Mouse (Mus musculus) erythroid progenitor cell, adult 5-6 weeks (primary cell): Measurements from ENCODE around the gene Btbd7. TPM values are rescaled to one million over a fixed set of nuclear protein-coding genes. Genes with fewer than 3 reads are reported as not detected.
A peak's percentile ranks its signal among the peaks of the same experiment; 100 is the strongest.

ENCODE experiments used
- ATAC-seq: replicated peaks from 2 replicates; pipeline ENCODE4 v1.8.0; 2016; ENCODE audit warnings: moderate number of reproducible peaks, mild to moderate bottlenecking, moderate TSS enrichment, inconsistent platforms; ENCODE audit not compliant: poor library complexity, low FRiP score, severe bottlenecking
- total RNA-seq, 2 experiments: library from RNA; stranded (forward) in 1 of 2; stranded (reverse) in 1 of 2; fragments of 150-400 nt in 1 of 2; fragments of 186-747, 209-891 nt in 1 of 2; gene quantifications; 2 replicates each; pipeline versions ENCODE4 v1.2.3 to v1.2.4; 2015 to 2017; ENCODE audit warnings: low replicate concordance in 2 of 2

The Btbd7 gene
- total RNA-seq, 2 experiments from 2014 or later, result 41.5 to 42.5 TPM

DNA sequence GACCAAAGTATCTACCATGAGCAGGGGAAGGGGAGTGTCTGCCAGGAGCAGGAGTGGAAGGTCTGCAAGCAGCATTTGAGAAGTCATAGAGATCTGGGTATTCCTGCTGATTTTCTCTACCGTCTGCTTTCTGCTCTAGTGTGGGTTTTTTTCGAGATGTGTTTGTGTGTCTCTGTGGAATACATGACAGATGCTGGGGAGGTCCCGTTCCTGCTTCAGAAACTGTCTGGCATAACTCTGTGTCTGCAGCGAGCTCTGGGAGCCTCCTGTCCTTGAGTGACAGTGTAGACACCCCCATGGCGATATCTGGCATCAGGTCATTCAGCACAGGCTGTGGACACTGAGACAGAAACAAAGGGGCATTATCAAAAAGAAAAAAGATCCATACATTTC lies 92.7 kb downstream of the Btbd7 start:
- ATAC-seq, result no peak

DNA sequence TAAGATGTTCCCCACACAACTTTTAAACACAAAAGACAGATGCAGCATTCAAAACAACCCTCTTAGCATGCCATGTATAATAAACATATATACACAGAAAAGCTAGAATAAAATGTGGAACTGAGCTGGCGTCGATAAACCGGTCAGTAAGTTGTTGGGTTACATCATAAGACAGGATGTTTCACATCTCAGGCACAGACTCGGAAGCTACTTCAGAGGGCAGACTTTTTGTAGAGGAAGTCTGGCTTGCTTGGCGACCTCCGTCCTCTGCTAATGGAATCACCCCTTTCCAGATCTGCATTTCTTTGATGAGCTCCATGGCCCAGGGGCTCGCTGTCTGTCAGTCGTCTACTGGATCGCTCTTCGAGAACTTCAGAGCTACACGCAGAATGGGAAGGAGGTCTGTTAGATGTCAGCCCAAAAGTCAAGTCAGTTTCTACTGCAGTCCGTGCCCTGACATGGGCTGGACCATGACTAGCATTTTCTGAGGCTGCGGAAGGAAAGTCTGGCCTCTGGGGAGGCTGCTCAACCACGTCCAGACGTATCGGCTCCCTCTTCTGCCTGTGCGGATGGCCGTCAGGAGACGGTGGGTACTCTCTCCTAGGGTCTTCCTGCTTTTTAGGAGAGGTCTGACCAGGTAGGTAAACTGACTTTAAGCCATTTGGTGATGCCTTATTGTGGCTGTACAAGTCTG lies 93.2 kb downstream of the Btbd7 start:
- 0 out of 2 replicates have a peak, but pooled peaks have one; percentile 39 for ATAC-seq

DNA sequence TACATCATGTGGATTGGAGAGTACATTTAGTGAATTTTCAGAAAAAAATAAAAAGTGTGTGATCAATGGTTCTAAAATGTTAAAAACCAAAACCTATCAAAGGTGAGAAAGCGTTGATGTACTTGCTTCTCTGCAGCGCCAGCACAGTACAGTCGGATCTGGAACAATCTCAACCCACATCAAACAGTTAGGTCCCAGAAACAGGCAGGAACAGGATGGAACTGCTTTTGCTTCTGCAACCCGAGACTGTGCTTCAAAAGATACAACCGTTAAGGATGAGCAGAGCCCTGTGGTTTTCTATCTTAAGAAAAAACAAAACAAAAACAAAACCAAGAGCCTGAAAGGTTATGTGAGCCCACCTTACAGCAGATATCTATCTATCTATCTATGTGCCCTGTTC lies 95.4 kb downstream of the Btbd7 start:
- ATAC-seq, result no peak

DNA sequence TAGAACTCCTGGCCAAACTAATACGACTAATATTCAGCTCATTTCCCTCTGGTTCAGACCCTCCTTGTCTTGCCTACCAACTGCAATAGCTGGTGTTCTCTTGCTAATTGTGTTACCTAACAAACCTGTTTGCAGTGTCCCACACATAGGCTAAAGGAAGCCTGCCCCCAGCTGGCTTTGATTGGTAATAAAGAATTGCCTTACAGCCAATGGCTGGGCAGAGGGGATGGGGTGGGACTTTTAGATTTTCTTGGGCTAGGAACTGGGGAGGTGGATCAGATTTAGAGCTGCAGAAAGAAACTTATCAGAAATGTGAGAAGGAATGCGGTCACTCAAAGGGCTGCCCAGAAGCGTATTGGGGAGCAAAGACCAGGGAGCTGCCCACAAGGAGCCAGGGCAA lies 98.8 kb downstream of the Btbd7 start:
- ATAC-seq, result no peak

DNA sequence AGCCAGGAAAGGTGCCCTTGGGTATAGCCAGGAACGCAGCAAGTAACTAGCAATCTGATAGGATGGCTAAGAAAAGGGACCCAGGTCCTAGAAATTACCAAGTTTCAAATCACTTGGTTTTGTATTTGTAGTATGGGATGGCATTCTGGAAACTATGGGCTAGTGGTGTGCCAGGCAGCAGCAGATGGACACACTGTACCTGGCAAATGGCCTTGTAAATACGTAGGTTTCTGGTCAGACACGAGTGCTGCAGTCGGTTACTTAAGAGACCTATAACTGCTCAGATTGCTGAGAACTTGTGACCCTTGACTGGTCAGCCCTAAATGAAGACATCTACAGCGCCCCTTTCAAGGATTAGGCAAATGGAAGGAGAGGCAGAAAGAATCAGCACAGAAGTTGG lies 100.1 kb downstream of the Btbd7 start:
- ATAC-seq, result no peak

DNA sequence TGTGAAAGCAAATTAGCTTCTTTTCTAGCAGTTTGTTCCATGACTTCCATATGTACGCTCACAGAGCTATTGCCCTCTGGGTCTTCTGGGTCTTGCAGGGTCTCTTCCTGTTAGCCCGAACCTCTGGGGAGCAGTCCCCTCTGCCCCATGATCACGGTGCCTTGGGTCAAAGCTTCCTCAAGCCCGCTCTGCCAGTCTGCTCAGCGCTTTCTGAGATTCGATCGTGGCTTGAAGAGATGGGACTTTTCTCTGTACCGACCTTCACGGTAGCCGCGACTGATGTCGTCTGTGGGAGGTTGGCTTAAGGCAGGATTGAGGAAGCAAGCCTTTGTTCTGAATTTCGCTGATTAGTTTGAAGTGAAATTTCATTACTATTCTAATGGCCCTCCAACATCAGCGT lies 102.2 kb downstream of the Btbd7 start:
- ATAC-seq, result no peak

DNA sequence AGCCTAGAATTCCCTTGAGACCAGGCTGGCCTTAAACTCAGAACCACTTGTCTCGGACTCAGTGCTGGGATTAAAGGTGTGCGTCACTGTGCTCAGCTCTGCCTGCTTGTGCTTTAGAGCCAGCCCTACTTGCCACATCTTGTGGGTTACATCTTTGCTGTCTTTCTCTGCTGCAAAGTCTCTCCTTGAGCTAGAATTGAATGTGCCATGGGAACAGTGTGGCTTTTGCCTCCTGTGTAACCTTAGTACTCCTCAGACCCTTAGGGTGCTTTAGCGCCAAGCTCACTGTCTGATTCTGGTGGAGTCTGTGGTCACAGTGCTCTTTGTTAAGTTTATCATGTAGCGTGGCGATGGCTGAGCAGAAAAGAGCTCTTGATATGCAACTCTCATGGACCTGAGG lies 105.6 kb downstream of the Btbd7 start:
- ATAC-seq, result no peak

DNA sequence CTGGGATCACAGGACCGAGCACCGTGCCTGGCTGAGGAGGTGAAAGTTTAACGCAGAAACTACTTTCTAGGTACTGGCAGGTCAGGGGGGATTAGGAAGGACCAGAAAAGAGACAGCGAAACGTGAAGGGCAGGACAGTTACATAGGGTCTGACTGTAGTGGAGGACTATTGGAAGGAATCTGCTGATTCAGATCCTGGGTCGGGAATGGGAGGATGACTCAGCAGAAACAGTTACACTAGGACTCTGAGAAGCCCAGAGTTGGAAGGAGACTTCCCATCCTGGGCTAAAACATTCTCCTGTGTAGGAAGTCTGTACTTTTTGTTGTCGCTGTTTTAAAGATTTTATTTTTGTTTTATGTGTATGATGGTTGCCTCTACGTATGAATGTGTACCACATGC lies 106.7 kb downstream of the Btbd7 start:
- no peak for ATAC-seq

DNA sequence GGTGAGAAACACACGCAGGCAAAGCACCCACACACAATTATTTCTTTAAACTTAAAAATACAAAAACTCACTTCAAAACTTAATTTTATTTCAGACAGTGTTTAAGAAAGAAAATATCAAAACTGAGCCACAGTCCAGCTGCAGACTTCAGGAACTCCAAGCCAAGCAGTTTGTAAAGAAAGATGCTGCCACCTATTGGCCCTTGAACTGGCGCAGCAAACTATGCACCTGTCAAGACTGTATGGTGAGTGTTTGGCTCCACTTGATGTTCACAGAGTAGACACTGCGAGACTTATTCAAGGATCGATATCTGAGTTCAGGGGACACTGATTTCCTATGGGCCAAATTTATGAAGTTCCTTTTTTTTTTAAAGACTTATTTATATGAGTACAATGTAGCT lies 109.3 kb downstream of the Btbd7 start:
- no peak for ATAC-seq

DNA sequence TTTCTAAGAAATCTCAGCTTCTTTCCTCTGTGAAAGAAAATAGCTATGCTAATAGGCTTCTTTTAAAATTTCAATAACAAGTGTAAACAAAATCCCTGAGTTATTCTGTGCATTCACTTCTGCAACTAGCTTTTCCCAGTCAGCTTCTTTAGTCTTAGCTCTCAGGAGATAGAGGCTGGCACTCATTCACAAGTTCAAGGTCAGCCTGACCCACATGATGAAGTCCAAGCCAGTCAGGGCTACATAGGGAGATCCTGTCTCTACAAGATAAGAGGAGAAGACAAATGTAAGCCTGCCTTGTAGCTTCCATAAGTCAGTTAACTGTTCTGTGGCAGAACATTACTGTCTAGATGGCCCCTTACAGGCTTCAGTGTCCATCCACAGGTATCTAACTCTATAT lies 114.6 kb downstream of the Btbd7 start:
- no peak for ATAC-seq

DNA sequence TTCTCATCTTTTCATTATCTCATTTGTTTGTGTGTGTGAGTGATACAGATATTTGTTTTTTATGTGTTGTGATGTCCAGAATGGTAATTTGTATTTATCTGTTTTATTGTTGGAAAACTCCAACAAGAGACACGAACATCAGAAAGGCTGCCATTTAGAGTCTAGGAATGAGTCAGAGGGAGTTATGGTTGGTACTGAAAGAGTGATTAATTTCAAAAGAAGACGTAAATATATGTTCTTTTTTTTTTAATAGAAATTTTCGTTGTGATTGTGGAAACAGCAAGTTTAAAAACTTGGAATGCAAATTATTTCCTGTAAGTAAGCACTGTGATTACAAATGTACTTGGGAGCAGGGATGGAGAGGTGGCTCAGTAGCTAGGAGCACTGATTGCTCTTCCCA lies 116.6 kb downstream of the Btbd7 start:
- ATAC-seq, result no peak

DNA sequence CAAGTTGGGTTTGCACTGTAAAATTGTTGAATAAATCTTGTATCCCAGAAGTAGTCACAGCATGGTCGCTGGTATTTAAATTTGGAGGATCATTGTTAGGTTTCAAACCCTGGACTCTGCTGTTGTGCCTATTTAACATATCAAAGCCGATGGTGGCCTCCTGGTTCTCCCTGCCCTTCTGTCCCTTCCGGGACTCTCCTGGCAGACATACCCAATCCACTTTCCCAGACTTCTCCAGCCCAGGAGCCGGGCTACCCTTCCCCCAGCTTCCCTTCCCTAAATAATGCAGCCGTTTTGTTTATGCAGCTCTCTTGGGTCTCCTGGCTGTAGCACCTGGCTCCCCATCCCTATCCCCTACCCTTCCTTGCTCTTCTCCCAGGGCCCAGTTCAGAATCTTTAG lies 119.3 kb downstream of the Btbd7 start:
- ATAC-seq, result no peak

DNA sequence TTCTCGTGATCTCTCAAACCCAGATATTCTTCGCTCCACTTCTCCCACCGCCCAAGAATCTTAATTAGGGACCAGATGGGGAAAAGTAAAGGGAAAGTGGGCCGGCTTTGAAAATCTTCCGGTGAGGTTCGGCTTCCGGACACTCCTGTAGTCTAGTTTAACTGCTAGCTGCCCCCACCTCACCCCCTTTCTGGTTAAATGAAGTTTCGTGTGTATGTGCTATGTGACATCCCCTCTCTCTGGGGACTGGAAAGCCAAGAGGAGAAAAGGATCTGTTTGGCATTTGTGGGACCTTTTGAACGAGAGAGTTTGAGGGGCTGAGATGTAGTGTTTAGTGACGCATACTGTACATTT lies 119.9 kb downstream of the Btbd7 start, which contains the start of gene Gm20604:
Gm20604 (minus strand) TSS at position 270 of the 354 bp plus-strand sequence.
- ATAC-seq, result no peak

DNA sequence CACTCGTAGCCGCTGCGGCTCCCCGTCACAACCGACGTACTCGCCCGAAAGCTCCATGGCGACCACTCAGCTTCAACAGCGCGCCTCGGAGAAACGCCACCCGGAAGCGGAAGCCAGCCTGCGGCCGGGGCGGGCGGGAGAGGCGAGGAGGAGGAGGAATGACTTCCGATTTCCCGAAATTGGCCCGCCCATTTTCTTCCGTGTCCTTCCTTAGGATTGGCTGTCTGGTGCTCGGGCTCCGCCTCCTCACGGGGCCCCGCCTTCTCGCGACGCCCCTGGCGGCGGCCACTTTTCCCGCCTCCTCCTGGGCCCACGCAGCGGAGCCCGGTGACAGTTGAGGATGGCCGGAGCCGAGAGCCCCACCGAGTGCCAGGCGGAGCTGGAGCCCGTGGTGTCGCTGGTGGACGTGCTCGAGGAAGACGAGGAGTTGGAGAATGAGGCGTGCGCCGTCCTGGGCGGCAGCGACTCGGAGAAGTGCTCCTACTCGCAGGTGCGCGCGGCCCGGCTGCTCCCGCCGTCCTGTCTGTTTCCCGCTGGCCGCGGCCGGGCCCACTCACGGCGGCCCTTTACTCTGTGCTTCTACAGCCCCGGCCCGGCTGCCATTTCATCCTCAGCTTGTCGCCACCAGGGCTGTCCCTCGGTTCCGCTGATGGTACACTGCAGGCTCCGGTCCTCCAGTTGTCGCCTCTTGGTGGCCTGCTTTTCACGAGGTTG lies 120.4 kb downstream of the Btbd7 start, which contains the start of the genes Gm28051, Gon7 and Ubr7:
Gm28051 (minus strand) TSS at position 77 of the 714 bp plus-strand sequence.
Gon7 (minus strand) TSS at position 115 of the 714 bp plus-strand sequence.
Ubr7 (plus strand) TSS at position 279 of the 714 bp plus-strand sequence.
- peak; percentile 98 for ATAC-seq

DNA sequence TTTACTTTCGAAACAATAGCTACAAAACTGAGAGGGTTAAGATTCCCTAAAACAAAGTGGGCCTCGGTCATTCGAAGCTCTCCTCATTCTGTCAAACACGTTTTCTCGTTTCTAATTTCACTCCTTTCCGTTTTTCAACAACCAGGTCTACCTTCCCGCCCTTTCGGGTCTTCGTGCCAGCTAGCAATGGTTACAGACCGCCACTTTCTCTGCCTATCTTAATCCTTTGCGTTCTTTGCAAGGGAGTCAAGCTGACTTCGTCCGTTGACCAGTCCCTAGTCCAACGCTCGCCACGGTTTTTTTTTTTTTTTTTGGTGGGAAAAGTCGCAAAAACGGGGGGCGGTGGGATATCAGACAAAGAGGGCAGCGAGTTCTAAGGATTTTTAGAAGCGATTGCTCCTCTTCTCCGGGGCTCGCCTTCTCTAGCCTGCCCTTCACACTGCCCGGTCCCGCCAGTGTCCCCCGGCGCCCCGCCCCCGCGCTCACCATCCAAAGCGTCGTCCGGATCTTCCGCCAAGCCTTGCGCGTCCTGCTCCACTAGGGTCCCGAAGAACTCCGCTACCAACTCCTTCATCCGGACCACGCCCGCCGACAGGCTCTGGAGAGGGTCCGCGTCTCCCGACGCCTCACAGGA lies 121.1 kb downstream of the Btbd7 start:
- peak; percentile 77 for ATAC-seq

DNA sequence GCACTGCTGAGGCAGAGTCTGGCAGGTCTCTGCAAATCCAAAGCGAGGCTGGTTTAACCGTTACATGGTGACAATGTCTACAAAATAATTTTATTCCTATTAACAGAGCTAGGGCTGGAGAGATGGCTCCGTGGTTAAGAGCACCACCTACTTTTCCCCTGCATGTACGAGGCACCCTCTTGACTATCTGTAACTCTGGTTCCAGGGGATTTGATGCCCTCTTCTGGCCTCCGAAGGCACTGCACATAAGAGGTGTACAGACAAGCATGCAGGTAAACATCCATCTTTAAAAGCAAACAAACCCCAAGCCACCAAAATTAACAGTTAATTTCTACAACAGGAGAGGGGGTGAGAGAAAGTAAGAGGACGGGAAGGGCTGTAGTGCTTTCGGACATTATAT lies 122.0 kb downstream of the Btbd7 start:
- no peak for ATAC-seq

DNA sequence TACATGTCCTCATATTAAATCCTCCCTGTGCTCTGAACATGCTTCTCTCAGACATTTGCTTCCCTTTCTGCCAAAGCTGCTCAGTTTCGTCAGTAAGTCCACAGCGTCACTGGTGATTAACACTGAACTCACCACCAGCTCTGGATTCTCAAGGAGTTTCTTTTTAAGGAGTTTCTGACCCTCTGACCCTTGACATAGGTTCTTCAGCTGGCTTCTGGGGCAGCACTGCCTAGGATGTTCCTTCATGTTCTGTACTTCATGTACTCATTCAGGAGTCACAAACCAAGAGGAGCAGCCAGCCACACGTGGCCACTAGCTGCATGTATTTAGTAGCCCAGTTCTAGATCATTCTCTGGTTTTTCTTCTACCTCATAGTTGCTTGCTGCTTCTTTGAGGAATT lies 130.0 kb downstream of the Btbd7 start:
- ATAC-seq, result no peak

DNA sequence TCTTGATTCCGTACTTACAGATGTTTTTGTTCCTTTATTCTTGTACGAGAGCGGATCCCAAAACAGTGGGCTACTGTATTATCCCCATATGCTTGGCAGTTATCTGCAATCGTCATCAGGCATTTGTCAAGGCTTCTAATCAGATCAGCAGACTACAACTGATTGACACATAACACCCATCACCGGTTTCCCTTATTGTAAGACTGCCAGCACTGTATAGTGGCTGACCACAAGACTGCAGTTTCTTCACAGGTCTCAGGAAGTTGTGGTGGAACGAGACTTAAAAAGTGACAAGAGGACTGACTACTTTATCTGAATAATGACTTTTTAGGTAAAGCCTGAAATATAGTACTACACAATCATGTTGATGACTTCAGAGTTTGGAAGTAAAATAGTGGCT lies 133.4 kb downstream of the Btbd7 start:
- ATAC-seq, result no peak

DNA sequence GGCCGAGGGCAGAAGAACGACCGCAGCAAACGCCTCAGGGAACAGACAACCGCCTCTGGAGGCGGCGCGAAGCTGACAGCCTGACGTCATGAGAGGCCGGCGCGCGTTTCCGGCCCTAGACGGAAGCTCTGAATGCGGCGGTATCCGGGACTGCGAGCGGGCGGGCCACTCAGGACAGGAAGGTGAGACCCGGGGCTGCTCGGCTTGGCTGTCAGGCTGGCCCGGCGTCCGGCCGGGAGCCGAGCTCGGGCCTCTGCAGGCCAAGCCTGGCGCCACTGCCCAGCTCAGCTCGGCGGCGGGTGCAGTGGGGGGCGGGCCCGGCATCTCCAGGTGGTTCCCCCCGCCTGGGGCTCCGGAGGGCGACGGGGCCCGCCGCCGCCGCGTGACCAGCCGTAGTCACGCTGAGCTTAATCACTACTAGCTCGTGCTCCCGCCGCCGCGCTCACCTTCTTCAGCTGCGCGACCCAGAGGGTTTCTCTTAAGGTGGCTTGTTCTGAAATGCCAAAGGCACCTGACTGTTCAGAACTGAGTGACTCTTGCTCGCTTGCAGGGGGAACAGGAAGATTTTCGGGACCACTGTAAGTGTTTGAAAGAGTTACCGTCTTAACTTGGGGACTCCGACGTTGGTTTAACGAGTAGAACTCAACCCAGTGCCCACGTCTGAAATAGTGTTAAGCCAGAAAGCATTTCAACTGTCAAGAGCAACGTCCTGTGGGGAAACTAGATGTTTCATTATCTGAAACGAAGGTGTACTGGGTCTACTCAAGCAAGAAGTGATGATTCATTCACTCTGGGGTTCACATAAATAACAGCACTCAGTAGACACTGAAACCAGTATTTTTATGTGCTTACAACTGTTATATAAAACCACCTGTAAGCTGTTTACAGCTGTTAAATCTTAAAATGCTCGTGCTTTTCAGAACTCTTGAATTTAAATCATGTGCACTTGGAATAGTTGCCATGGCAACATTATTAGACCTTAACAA lies 134.4 kb downstream of the Btbd7 start, which contains the start of the genes Moap1 and Tmem251:
Moap1 (minus strand) TSS at position 73 of the 986 bp plus-strand sequence.
Tmem251 (plus strand) TSS at position 174 of the 986 bp plus-strand sequence.
- ATAC-seq, result peak; percentile 97
